Mouse (Mus musculus) cerebellum, adult (tissue): ENCODE results near the gene Caap1.
A peak's percentile ranks its signal among the peaks of the same experiment; 100 is the strongest.

ENCODE experiments used
- ATAC-seq: cut with Nextera tagmentation; 2 replicates; pipeline ENCODE4 v1.9.2; 2017; ENCODE audit warnings: mild to moderate bottlenecking, moderate library complexity, mixed read lengths; ENCODE audit not compliant: insufficient number of reproducible peaks, low FRiP score, low TSS enrichment

Caap1 gene

GRCm38 (mm10) chr4:94556265-94557054, at the start of gene Caap1, which contains the start of gene Gm10306:
Gene Caap1 (minus strand): TSS chr4:94556796.
Gene Gm10306 (plus strand): TSS chr4:94556546.
- ATAC-seq, result peak; percentile 95

DNA sequence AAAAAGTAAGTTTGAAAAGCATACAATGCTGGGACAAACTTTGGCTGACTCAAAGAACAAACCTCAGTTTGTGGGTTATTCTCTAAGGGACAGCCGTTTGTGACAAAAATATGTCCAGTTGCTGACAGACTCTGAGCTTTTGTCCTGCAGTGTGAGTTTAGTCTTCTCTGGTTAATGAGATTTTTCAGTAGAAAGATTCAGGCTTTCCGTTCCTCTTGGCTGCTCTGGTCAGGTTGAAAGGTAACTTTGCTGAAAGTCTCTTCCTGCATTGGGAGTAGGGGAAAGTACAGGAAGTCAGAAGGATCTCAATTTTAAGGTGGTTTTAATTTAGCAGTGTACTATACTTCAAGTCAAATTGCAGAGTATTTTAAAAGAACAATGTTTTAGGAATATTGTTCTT, 49.0 kb upstream of the Caap1 start:
- ATAC-seq, result no peak

- ATAC-seq, result no peak
These were observed 47.9 kb upstream of the Caap1 start for GRCm38 (mm10) chr4:94604452-94605019.

DNA sequence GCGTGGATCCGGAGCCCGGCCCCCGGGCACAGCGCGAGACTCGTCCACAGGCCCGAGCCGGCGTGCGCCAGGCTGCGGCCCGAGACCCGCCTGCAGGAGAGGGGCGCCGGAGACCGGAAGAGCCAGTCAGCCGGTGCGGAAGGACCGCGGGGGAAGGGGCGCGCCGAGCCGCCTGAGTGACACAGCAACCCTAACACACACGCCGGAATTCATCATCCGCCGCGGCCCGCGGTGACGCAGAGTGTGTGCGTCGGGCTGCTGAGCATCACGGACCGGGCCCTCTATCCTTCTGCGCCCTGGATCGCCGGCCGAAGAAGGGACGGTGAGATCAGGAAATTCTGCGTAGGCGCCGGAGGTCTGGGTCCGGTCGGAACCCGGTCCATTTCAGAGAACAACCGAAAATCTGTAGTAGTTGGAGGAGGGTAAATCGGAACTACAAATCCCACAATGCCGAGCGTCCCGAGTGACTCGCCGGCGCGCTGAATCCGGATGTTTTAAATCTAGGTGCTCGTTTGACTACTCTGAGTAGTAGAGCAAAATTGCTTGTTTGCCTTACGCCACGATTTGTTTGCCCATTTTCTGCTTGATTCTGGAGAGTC, 46.5 kb upstream of the Caap1 start, which contains the start of gene Plaa:
Plaa (minus strand) TSS at position 214 of the 599 bp plus-strand sequence.
- peak; percentile 98 for ATAC-seq

DNA sequence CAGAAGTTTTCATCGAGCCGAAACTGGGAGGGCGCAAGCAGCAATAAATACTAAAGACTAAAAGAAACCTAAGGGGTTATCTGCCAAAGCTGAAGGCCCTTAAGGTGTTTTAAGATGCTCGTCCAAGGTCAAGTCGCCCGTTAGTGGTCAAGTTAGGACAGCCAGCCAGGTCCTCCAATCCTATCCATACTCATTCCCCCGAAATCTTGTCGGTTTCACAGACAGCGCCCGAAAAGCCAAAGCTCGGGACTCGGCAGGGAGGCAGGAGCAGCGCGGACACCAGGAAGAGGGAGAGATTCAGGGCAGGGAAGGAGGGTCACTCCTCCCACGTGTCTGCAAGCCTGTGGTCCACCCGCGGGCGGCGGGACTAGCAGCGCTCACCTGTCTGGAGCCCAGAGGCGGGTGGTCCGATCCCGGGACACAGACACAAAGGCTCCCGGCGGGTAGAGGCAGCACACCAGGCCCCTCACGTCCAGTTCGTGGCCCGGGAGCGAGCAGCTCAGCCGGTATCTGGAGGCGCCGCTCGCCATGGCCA, 46.0 kb upstream of the Caap1 start:
- no peak for ATAC-seq

DNA sequence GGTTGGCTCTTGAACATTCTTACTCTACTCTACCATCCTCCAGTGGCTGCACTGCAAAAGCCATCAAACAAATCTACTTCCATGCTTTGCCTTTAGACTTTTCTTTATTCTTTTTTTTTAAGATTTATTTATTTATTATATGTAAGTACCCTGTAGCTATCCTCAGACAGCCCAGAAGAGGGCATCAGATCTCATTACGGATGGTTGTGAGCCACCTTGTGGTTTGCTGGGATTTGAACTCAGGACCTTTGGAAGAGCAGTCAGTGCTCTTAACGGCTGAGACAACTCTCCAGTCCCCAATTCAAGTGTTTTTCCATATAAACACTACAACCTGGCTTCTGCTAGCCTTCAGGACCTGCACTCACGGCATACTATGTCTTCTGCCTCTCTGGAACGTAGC, 44.8 kb upstream of the Caap1 start:
- ATAC-seq, result no peak

GRCm38 (mm10) chr4:94592709-94593108, 36.1 kb upstream of the Caap1 start:
- ATAC-seq, result no peak

DNA sequence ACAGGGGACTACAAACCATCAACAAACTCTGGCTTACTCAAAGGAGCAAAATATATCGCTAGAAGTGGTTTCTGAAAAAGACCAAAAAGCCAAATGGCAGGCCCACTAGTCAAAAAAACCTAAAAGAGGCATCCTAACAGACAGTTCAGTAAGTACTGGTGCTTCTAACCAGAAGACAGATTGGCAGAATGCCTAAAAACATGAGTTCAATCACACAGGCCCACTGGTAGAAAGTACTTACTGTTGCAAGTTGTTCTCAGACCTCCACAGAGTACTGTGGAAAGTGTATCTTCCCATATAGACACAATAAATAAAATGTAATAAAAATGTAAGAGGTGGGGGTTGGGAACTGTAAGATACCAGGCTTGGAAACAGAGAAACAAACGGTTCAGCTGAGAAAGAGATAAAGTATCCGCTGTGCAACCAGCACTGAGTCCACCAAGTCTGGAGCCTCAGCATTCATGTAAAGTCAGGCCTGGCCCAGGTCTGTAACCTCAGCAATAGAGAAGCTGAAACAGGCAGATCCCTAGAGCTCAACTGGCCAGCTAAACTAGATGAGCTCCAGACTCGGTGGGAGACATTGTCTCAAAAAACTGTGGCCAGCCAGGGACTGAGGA, 35.3 kb upstream of the Caap1 start:
- no peak for ATAC-seq

GRCm38 (mm10) chr4:94572677-94573076, 16.1 kb upstream of the Caap1 start:
- no peak for ATAC-seq

- no peak for ATAC-seq
These were observed 7.7 kb upstream of the Caap1 start for GRCm38 (mm10) chr4:94564297-94564696.

DNA sequence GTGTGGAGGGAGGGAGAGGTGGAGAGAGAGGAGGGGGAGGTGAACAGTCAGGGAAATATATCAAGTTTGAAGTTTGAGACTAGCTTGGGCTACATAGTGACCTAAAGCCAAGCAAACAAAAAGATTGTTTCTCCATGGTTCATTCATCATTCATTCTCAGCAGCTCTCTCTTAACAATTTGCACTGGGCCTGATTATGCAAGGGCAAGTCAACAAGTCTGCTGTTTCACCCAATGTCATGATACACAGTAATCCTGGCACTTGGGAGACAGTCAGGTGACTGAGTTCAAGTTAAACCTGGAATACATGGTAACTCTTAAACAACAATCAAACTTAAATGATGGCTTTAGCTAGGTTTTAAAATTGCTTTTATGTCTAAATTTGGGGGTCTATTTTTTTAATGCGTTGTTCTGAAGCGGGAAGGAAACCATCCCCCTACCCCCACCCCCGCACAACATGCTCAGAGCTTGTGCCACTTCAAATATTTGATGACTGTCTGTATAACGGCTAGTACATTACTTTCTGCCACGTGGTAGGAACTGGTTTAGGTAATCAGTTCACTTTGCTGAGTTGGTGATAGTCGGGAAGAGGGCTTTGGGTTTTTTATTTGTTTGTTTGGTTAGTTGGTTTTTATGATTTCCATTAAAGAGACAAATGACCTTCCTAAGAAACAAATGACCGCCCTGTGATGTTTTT, 5.5 kb upstream of the Caap1 start:
- ATAC-seq, result no peak

- ATAC-seq, result no peak
These were observed 3.7 kb upstream of the Caap1 start for GRCm38 (mm10) chr4:94560316-94560715.

- no peak for ATAC-seq
These were observed 2.7 kb upstream of the Caap1 start for GRCm38 (mm10) chr4:94559266-94559665.

- no peak for ATAC-seq
These were observed 549 bp upstream of the Caap1 start for GRCm38 (mm10) chr4:94557145-94557544.

GRCm38 (mm10) chr4:94554955-94555494, 1.6 kb downstream of the Caap1 start:
- no peak for ATAC-seq

DNA sequence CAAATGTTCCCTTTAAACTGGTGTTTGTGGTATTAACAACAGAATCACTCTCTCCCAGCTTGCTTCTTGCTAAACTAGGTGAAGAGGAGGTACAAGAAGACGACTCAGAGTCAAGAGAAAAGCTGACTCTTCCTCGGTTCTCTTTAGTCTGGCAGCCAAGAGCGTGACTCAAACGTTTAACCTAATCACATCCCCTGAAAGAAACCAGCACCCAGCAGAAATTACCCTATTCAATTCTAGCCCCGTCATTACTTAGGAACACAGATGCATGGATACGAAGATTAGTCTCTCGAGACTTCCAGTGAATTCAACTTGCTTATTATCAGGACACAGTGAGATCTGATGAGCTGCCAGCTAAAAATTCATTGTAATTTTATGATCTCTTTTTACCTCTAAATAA, 12.3 kb downstream of the Caap1 start:
- ATAC-seq, result no peak

DNA sequence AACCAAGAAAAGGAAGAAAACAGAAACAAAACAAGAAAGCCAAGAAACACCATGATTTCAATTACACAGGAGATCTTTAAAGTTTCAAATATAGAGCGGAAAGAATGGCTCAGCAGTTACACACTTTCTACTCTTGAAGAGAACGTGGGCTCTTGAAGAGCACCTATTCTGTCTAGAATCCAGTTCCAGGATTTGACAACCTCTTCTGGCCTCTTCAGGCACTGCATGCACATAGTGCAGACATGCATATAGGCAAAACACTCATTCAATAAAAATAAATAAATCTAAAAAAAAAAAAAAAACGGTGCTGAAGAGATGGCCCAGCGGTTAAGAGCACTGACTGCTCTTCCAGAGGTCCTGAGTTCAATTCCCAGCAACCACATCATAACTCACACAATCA, 13.6 kb downstream of the Caap1 start:
- no peak for ATAC-seq

- ATAC-seq, result no peak
These were observed 23.4 kb downstream of the Caap1 start for GRCm38 (mm10) chr4:94533205-94533604.

DNA sequence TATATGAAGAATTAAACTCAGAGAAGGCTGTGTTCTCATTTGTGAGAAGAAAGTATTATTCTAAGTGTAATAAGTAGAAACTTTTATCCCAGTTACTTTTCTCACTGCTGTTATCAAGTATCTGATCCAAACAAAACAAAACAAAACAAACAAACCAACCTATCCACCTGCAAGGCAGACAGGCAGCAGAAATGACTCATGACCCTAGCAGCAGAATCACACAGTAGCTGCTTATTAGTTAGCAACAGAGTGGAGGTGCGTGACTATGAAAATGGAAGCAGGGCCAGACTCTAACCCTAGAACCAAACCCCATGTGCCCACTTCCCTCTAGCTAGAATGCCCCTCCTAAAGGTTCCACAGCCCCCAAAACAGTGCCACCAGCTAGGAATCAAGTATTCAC, 27.1 kb downstream of the Caap1 start:
- ATAC-seq, result no peak

DNA sequence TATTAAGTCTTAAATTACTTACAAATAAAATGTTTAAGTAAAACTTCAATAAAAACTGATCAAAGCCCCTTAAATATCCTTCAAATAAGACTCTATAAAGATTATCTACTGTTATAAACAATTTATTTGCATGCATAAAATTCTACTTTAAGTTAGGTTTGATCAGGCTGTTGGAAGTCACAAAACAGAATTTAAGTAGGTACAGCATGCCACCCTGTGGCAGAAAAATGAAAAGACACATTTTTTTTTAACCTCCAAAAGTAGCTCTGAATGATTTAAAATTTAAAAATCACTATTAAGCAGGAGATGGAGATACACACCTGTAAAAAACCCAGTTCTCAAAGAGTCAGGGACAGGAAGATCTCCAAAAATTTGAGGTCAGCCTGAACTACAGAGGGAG, 33.3 kb downstream of the Caap1 start:
- no peak for ATAC-seq
